Mouse (Mus musculus) megakaryocyte progenitor cell, adult 5-6 weeks (primary cell): ENCODE data around the gene Psma7. TPM values are rescaled to one million over a fixed set of nuclear protein-coding genes. Genes with fewer than 3 reads are reported as not detected.

Source experiments
- ATAC-seq: replicated peaks from 2 replicates; pipeline ENCODE4 v1.8.0; 2016; ENCODE audit warnings: mild to moderate bottlenecking, moderate TSS enrichment, inconsistent platforms; ENCODE audit not compliant: poor library complexity
- total RNA-seq, 2 experiments: library from RNA; stranded (forward) in 1 of 2; stranded (reverse) in 1 of 2; fragments of 157-497, 149-512 nt in 1 of 2; fragments of 200-1000 nt in 1 of 2; gene quantifications; 2 replicates each; pipeline versions ENCODE4 v1.2.3 to v1.2.4; 2015 to 2017

Psma7 gene
- total RNA-seq (2015) (355 and 392 TPM in 2 replicates), total RNA-seq (2017) (426 and 445 TPM in 2 replicates)

- peak; percentile 71 for ATAC-seq
These were observed at the start of gene Psma7, which contains the start of gene Ss18l1 for GRCm38 (mm10) chr2:180042256-180042857. Gene Psma7, minus strand, starts transcription at chr2:180042433. Gene Ss18l1, plus strand, starts transcription at chr2:180042509.

- ATAC-seq: no peak
These were observed 48.1 kb upstream of the Psma7 start for GRCm38 (mm10) chr2:180090285-180090684.

GRCm38 (mm10) chr2:180087472-180087871, 45.2 kb upstream of the Psma7 start:
- ATAC-seq: peak; percentile 66

- no peak for ATAC-seq
These were observed 44.4 kb upstream of the Psma7 start for GRCm38 (mm10) chr2:180086637-180087027.

GRCm38 (mm10) chr2:180085926-180086636, 43.8 kb upstream of the Psma7 start:
- ATAC-seq: no peak

- no peak for ATAC-seq
These were observed 42.3 kb upstream of the Psma7 start for GRCm38 (mm10) chr2:180084565-180084964.

- no peak for ATAC-seq
These were observed 40.8 kb upstream of the Psma7 start for GRCm38 (mm10) chr2:180083063-180083462.

GRCm38 (mm10) chr2:180080680-180081079, 38.4 kb upstream of the Psma7 start:
- no peak for ATAC-seq

GRCm38 (mm10) chr2:180077622-180078021, 35.4 kb upstream of the Psma7 start:
- ATAC-seq: no peak

- no peak for ATAC-seq
These were observed 30.7 kb upstream of the Psma7 start for GRCm38 (mm10) chr2:180072886-180073285.

- no peak for ATAC-seq
These were observed 29.4 kb upstream of the Psma7 start for GRCm38 (mm10) chr2:180071671-180072070.

- peak; percentile 97 for ATAC-seq
These were observed 28.5 kb upstream of the Psma7 start, which contains the start of gene Mtg2 for GRCm38 (mm10) chr2:180070481-180071453. Gene Mtg2, plus strand, starts transcription at chr2:180070588.

GRCm38 (mm10) chr2:180069770-180070480, 27.7 kb upstream of the Psma7 start:
- ATAC-seq: peak; percentile 28

GRCm38 (mm10) chr2:180063338-180064131, 21.3 kb upstream of the Psma7 start:
- no peak for ATAC-seq

GRCm38 (mm10) chr2:180053001-180053400, 10.8 kb upstream of the Psma7 start:
- no peak for ATAC-seq

- peak; percentile 71 for ATAC-seq
These were observed 9.9 kb upstream of the Psma7 start for GRCm38 (mm10) chr2:180051986-180052733.

GRCm38 (mm10) chr2:180050986-180051385, 8.8 kb upstream of the Psma7 start:
- ATAC-seq: peak; percentile 91

- no peak for ATAC-seq
These were observed 5.9 kb upstream of the Psma7 start for GRCm38 (mm10) chr2:180047980-180048635.
